Mouse (Mus musculus) heart, adult 2 months (tissue): ENCODE measurements at regions not wholly inside any gene's neighbourhood (a gene's known extent, or its start where the extent isn't known, plus 50 kb on each side); places are given as distances from the start of the nearest gene placed in this dataset.

Source experiments
- DNase-seq, 2 experiments: peaks; one replicate each; pipeline ENCODE4 v3.0.0; 2021
- H3K27ac ChIP-seq: fragments of 200-600 bp; 2 replicates; pipeline ENCODE4 v1.8.1; 2022
- H3K27me3 ChIP-seq: fragments of 200-500 bp; 2 replicates; pipeline ENCODE4 v1.6.1; 2012; ENCODE audit warnings: mild to moderate bottlenecking, low read length, inconsistent platforms, mixed read lengths; ENCODE audit not compliant: control insufficient read depth, insufficient read depth
- H3K36me3 ChIP-seq: fragments of 200-500 bp; 2 replicates; pipeline ENCODE4 v1.6.1; 2012; ENCODE audit warnings: low read length, inconsistent platforms; ENCODE audit not compliant: control insufficient read depth, insufficient read depth
- H3K4me1 ChIP-seq: fragments of 200-500 bp; 2 replicates; pipeline ENCODE4 v1.6.1; 2011; ENCODE audit warnings: low read length; ENCODE audit not compliant: control insufficient read depth, insufficient read depth
- H3K4me3 ChIP-seq: fragments of 200-600 bp; 2 replicates; pipeline ENCODE4 v1.8.1; 2022
- H3K79me2 ChIP-seq: fragments of 200-500 bp; replicated peaks from 2 replicates; pipeline ENCODE4 v1.6.1; 2012; ENCODE audit warnings: mild to moderate bottlenecking, inconsistent platforms, low read length, moderate library complexity, mixed read lengths; ENCODE audit not compliant: control insufficient read depth, insufficient read depth
- H3K9ac ChIP-seq: fragments of 200-500 bp; 2 replicates; pipeline ENCODE4 v1.6.1; 2012; ENCODE audit warnings: low read depth, mild to moderate bottlenecking, control low read depth, inconsistent platforms, low read length, mixed read lengths
- CTCF ChIP-seq: fragments of 200-600 bp; IDR thresholded peaks from 2 replicates; pipeline ENCODE4 v1.8.1; 2022; ENCODE audit warnings: antibody characterized with exemption, mild to moderate bottlenecking, moderate library complexity
- EP300 ChIP-seq: fragments of 200-500 bp; IDR thresholded peaks from 2 replicates; pipeline ENCODE4 v1.6.1; 2011; ENCODE audit warnings: low read depth, low read length, control low read depth; ENCODE audit not compliant: insufficient read depth
- POLR2A ChIP-seq: fragments of 200-500 bp; IDR thresholded peaks from 2 replicates; pipeline ENCODE4 v1.6.1; 2011; ENCODE audit warnings: mild to moderate bottlenecking, low read depth, low read length, control low read depth; ENCODE audit not compliant: insufficient read depth
- WGBS: fragments of 180-500 bp; shearing (Covaris S2); methylation state at CpG from one replicate; pipeline ENCODE4 v1.1.7; 2018; 5-methylcytosine and 5-hydroxymethylcytosine counted together
- intact Hi-C: fragments of 180-260 bp; cut with DNase I; formaldehyde crosslinking; loops from one replicate; pipeline ENCODE4 v1.15.1; 2025

DNA sequence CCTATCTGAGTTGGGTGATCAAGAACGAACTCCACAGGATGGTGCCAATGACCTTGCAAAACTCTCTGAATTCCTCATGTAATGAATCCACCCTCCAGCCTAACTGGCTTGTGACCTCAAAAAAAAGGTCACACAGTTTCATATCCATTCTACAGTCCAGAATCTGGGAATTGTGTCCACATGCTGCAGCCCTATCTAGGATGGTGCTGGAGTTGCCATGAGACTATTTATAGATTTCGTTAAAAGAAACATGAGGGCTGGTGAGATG lies 89.8 kb downstream of the Fam161a start:
- Histone ChIP-seq H3K27ac (no peak overlapping the region), H3K79me2 (no peaks in the 10 kb centered on the region), H3K9ac (no peak overlapping the region), H3K36me3 (no peaks in the 10 kb centered on the region), H3K4me3 (no peak overlapping the region), H3K27me3 (no peaks in the 10 kb centered on the region), H3K4me1 (no peaks in the 10 kb centered on the region)
- no peak for TF ChIP-seq EP300
- no peak for TF ChIP-seq CTCF
- TF ChIP-seq POLR2A, result no peak
- WGBS, result 47% methylated on average over 2 of the region's 2 CpGs
- intact Hi-C loops, result no loop called here
- DNase-seq, result no peak

DNA sequence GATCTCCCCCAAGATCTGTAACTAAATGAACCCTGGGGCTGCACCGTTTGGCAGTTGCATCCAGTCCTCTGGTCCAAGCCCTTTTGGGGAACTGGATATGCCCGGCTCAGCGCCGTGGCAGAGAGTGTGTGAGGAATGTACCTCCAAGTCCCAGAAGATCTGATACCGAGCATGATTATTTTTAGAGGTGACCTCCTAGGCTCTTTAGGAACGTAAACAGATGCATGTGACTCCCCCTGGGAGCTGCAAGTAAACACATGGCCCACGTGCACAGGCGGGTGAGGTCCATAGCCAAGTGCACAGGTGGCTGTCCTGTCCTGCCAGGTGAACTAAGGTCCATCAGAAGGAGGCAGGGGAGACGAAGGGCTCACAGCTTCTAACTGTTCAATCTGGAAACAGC lies 107.3 kb downstream of the Fam161a start:
- TF ChIP-seq CTCF (no peak), POLR2A (no peak), EP300 (no peak)
- Histone ChIP-seq H3K4me3 (no peak overlapping the region), H3K4me1 (no peaks in the 10 kb centered on the region), H3K27ac (no peak overlapping the region), H3K79me2 (no peaks in the 10 kb centered on the region), H3K27me3 (no peaks in the 10 kb centered on the region), H3K9ac (no peak overlapping the region), H3K36me3 (no peaks in the 10 kb centered on the region)
- WGBS, result 61% methylated on average over 9 of the region's 9 CpGs
- intact Hi-C loops, result no loop called here
- no peak for DNase-seq

DNA sequence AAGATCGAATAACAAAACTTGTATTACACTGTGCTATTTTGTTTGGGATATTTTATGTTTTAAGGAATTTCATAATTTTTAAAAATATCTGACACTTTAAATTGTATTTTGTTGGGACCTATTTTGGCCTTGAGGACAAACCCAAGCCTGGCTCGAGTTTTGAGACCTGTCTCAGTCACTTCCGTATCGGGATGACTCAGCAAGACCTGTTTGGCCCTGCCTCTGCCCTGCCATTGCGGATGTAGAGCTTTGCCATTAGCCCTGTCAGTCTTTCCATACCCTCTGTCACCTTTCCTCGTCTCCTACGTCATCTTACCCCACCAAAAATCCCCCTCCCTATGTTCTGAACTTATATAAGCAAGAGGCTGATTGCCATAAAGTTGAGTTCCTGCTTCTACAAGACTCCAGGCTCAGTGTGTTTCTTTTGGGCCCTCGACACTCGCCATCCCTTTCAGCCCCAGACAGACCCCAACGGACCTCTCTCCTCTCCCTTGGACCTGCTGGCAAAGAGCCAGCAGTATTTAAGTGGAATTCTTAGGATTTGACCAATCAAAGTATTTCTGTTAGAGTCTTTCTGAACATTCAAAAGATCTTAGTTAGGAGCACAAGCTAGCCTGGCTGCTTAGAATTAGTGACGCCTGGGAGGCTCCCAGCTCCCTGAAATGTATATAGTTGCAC lies 113.3 kb downstream of the Fam161a start:
- TF ChIP-seq POLR2A, result no peak
- TF ChIP-seq CTCF, result no peak
- no peak for TF ChIP-seq EP300
- no peak overlapping the region for H3K4me3 ChIP-seq
- no peak overlapping the region for H3K27ac ChIP-seq
- no peak for DNase-seq
- H3K9ac ChIP-seq, result no peak overlapping the region
- WGBS, result 85% methylated on average over 11 of the region's 11 CpGs
- no peaks in the 10 kb centered on the region for H3K27me3 ChIP-seq
- intact Hi-C loops, result no loop called here
- H3K79me2 ChIP-seq, result no peaks in the 10 kb centered on the region
- peaks cover 3% of the 10 kb centered on the region; the same call in 1 of the 2 replicates for H3K4me1 ChIP-seq
- no peaks in the 10 kb centered on the region for H3K36me3 ChIP-seq

DNA sequence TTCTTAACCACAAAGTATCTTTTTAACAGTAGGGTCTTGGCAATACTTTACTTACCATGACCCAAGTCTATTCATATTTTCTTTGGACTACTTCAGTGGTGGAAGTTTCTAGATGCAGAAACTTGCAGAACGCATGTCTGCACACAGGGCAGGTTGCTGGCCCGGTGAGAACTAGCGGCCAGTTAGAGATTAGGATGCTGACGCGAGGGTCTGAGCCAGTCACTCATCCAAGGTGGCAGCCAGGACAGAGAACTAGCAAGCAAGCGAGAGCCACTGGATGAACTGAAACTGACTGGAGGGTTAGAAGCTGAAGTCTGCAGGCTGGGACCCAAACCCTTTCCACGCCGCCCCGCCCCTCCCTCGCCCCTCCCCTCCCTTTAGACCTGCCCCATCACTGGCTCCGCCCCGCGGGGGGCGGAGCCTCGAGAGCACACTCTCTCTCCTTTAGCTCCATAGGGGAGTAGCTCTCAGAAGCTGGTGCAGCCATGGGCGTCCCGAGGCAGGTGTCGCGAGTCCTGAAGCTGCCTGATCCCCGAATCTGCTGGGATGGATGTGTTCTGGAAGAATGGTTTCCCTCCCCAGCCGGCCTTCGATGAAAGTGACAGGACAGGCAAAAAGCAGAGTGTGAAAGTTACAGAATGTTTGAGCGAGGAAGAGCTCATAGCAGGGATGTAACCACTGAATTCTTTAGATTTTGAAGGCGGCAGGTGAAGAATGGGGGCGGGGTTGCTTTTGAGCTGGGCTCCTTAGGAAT lies 117.0 kb downstream of the Fam161a start:
- H3K27ac ChIP-seq, result no peak overlapping the region
- peaks cover 3% of the 10 kb centered on the region; the same call in 1 of the 2 replicates for H3K4me1 ChIP-seq
- intact Hi-C loops, result no loop called here
- H3K27me3 ChIP-seq, result no peaks in the 10 kb centered on the region
- 3% methylated on average over 24 of the region's 25 CpGs for WGBS
- H3K4me3 ChIP-seq, result peak overlapping the region; percentile 32; the same call in 1 of the 2 replicates
- no peaks in the 10 kb centered on the region for H3K79me2 ChIP-seq
- TF ChIP-seq CTCF, result no peak
- TF ChIP-seq POLR2A, result no peak
- no peak for TF ChIP-seq EP300
- peak; percentile 34 to 47 for DNase-seq
- no peaks in the 10 kb centered on the region for H3K36me3 ChIP-seq
- peak overlapping the region; percentile 50; the same call in 1 of the 2 replicates for H3K9ac ChIP-seq

DNA sequence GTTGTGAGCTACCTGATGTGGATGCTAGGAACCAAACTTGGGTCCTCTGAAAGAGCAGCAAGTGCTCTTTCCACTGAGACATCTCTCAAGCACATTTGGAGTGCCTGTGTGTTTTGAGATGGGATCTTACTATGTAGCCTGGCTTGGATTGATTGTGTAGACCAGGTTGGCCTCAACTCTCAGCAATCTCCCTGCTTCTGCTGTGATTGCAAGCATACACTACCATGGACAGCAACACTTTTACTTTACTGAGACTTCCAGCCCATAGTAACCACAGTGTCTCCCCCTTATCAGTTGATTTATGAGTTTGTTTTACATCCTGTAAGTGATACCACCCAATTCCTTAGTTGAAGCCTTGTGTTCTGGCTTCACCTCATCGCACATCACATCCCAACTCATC lies 123.8 kb downstream of the Fam161a start:
- DNase-seq, result no peak
- no peak overlapping the region for H3K9ac ChIP-seq
- no peaks in the 10 kb centered on the region for H3K36me3 ChIP-seq
- intact Hi-C loops, result no loop called here
- TF ChIP-seq EP300 (no peak), POLR2A (no peak), CTCF (no peak)
- 48% methylated on average over 1 of the region's 1 CpGs for WGBS
- no peaks in the 10 kb centered on the region for H3K4me1 ChIP-seq
- H3K27ac ChIP-seq, result no peak overlapping the region
- no peaks in the 10 kb centered on the region for H3K27me3 ChIP-seq
- no peaks in the 10 kb centered on the region for H3K79me2 ChIP-seq
- no peak overlapping the region for H3K4me3 ChIP-seq

DNA sequence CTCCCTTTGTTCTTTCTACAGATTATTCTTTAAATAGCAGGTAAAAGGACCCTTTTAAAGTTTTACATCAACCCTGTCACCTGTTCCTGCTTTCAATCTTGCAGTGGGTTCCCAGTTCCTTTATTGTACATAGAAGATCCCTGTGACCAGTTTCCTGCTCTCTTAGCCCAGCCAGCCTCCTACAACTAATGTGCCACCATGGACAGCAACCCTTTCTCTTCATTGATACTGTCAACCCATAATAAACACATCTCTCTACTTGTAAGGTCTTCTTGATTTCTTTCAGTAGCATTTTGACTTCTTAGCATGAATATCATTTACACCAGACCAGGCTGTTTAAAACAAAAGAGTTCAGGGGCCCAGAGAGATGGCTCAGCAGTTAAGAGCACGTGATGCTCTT lies 124.2 kb upstream of the Xpo1 start:
- H3K27me3 ChIP-seq, result no peaks in the 10 kb centered on the region
- TF ChIP-seq POLR2A (no peak), CTCF (no peak), EP300 (no peak)
- intact Hi-C loops, result no loop called here
- no peaks in the 10 kb centered on the region for H3K79me2 ChIP-seq
- H3K4me1 ChIP-seq, result no peaks in the 10 kb centered on the region
- H3K27ac ChIP-seq, result no peak overlapping the region
- H3K4me3 ChIP-seq, result no peak overlapping the region
- no peak overlapping the region for H3K9ac ChIP-seq
- no peaks in the 10 kb centered on the region for H3K36me3 ChIP-seq
- WGBS, result 65% methylated on average over 1 of the region's 1 CpGs
- DNase-seq, result no peak
